Mouse (Mus musculus) urinary bladder, postnatal 10 days (tissue): ENCODE measurements around the gene Ddx55.

Experiments used
- DNase-seq: peaks from one replicate; pipeline ENCODE4 v3.0.0; 2022; ENCODE audit warnings: low spot score

The Ddx55 gene

DNA sequence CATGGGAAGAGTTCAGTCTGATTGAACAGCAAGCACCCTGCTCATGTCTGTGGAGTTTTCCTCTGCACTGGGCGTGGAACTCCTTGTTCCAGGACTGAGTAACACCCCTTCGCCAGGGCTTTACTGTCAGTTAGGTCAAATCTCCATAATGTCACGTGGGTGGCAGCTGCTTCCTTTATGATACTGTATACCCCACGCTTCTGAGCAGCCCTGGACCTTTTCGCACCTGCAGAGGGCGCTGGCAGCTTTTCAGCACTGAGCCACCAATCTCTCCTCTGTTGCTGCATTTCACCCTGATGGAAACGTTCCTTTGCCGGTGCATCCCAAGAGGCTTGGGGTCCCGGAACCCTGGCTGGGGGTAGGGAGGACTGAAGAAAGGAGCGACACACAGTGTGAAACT lies 58.3 kb downstream of the Ddx55 start:
- DNase-seq, result no peak

DNA sequence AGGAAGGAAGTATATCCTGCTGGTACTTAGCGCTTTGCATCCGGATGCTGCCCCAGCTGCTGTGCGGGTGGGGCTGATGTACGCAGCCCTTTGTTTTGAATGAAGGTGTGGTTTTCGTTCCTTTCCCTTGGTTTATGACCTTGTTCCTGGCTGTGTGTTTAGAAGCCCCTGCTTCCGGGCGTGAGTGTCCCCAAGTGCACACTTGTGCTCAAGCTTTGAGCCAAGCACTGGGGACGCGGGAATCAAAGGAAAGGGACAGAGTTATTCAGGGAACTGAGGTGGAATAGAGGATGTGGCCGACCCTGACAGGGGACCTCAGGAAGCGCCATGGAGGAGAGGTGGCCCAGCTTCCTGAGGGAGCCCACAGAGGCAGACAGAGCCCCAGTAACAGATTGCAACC lies 62.0 kb downstream of the Ddx55 start:
- DNase-seq, result no peak

DNA sequence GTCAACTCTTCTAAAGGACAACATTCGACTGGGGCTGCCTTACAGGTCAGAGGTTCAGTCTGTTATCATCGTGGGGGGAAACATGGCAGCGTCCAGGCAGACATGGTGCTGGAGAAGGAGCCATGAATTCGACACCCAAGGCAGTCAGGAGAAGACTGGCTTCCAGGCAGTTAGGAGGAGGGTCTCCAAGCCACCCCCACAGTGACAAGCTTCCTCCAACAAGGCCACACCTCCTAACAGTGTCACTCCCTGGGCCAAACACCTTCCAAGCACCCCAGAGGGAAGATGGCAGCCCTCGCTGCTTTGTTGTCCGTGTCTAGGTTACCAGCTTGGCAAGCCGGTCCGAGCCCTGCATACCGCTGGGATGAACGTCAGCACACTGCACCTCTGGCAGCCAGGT lies 66.0 kb downstream of the Ddx55 start:
- no peak for DNase-seq
